Mouse (Mus musculus): ENCODE measurements around the gene Gtf3c5.

The Gtf3c5 gene

DNA sequence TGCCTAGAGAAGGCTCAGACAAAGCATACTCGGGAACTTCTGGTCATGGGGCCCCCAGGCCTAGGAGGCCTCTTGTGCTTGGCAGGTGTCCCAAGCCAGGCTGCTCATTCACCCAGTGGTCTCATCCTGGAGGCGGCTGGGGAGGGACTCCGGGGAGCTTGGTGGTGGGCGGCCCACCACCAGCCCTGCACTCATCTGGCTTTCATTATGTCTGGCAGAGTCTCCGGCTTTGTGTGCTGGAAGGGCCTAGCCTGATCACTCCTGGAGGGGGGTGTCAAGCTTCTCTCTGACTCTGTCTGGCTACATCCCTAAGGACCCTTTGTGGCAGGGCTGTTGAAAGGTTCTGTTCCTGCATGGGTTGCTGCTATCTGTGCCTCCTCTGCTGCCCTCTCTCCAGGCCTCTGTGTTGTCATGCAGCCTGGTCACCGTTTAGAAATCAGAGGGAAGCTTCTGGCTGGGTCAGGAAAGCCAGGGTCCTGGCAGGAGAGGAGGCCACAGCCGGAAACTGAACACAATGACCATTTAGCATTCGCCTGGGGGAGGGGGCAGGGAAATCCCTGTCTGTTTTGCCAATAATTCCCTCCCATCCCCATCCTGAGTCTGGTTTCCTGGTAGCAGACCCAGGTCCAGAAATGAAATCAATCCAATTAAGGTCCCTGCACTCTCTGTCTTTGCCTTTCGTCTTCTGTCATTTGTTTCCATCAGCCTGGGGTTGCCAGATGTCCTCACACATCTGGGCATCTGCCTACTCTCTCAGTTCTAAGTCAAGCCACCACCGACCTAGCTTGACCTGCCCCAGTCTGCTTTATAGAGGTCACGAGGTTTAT, 48.9 kb downstream of the Gtf3c5 start:
- no peak for DNase-seq (ENCODE audit: low read depth, low spot score)

DNA sequence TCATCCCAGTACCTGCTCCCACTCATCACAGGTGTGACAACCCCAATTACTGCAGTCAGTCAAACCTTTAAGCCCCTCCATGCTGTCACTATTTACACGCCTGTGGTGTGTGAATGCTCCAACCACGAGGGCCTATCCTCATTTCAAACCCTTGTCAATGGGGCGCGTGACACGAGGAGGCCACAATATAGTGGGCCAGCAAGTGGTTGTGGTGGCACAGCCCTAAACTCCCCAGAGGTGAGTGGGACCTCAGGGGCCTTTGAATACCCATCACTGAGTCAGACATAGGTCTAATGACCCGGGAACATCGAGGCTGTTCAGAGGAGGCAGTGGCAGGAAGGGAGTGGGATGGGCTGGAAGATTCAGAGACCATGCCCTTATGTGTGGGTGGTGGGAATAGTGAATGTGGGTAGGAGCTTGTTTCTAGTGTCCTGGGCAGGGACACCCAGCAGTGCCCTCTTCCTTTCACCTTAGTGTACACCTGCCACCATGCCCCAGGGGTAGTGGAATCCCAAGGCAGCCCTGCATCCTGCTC, 49.6 kb downstream of the Gtf3c5 start:
- no peak for DNase-seq (ENCODE audit: low read depth, low spot score)

DNA sequence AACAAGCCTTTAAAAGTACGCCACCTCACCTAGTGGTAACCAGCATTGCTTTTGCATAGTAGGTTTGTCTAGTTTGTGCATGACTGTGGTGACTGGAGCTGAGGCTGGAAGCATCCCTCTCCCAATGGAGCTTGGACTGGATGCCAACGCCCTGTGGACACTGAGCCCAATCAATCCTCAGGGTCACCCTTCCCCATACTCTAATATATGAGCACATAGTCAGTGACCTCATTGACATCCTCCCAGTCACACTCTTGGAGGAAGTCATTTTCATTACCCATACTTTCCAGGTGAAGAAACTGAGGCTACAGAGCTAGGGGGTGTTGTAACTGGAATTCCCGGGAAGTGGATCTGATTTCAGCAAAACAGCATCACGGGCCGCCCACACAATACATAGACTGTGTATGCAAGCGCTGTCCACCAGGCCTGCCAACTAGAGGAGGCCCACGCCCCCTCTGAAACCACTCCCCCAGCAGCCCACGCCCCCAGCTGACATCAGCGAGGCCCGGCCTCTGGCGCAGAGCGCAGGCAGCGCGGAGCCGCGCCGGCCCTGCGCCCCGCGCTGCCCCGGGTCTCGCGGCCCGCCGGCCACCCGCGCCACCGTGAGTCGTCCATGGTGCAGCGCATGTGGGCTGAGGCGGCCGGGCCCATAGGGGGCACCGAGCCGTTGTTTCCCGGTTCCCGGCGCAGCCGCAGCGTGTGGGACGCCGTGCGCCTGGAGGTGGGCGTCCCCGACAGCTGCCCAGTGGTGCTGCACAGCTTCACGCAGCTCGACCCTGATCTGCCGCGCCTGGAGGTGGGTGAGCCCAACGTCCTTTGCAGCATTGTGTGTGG, 50.4 kb downstream of the Gtf3c5 start:
- peak; percentile 93 for DNase-seq (ENCODE audit: low read depth, low spot score)

DNA sequence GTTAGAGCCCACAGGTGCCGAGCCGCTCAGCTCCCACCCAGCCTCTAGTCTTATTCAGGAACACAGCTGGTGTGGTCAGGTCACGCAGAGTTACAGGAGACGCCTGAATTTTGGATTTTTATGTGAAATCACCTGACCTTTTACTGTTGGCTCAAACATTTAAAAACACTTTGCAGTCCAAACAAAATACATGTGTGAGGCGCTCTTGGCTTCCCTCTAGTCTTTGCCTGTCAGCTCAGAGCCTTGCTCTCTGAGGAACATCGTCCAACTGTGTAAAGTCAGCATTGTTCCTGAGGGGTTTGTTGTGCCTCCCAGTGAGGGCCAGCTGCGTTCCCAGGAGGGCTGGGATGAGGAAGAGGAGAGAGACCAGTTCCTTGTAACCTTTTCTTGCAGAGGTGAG, 53.2 kb downstream of the Gtf3c5 start:
- DNase-seq (ENCODE audit: low read depth, low spot score) = no peak

DNA sequence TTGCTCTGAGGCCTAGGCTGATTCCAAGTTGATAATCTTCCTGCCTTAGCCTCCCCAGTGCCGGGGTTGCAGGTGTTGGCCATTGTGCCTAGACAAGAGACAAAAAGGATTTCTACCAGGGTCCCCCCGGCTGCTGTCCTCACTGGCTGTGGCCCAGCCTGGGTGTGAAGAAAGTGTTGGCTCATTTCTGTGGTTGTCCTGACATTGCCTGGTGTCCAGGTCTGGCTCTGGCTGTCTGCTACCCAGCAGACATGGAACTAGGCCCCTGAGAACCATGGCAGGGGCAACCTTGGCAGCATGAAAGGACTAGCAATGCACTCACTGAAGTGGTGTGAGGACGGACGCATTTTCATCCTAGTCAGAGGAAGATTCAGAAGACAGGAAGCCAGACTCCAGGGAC, 53.7 kb downstream of the Gtf3c5 start:
- DNase-seq (ENCODE audit: low read depth, low spot score) = no peak

DNA sequence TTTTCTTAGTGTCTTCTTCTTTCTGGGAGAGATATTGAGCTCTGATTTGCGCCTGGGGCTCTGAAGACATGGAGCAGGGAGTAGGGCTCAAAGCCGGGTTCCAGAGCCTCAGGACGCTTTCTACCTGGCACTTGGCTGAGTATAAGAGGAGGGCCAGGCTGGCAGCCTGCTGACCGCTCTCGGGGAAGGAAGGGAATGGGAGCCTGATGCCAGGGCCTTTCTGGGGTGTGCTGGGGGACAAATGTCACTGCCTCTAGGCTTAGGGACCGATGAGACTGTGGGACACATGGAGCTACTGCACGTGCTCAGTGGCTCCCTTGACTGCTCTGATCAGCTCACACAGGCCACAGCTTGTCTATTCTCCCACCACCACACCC, 55.2 kb downstream of the Gtf3c5 start:
- no peak for DNase-seq (ENCODE audit: low read depth, low spot score)

DNA sequence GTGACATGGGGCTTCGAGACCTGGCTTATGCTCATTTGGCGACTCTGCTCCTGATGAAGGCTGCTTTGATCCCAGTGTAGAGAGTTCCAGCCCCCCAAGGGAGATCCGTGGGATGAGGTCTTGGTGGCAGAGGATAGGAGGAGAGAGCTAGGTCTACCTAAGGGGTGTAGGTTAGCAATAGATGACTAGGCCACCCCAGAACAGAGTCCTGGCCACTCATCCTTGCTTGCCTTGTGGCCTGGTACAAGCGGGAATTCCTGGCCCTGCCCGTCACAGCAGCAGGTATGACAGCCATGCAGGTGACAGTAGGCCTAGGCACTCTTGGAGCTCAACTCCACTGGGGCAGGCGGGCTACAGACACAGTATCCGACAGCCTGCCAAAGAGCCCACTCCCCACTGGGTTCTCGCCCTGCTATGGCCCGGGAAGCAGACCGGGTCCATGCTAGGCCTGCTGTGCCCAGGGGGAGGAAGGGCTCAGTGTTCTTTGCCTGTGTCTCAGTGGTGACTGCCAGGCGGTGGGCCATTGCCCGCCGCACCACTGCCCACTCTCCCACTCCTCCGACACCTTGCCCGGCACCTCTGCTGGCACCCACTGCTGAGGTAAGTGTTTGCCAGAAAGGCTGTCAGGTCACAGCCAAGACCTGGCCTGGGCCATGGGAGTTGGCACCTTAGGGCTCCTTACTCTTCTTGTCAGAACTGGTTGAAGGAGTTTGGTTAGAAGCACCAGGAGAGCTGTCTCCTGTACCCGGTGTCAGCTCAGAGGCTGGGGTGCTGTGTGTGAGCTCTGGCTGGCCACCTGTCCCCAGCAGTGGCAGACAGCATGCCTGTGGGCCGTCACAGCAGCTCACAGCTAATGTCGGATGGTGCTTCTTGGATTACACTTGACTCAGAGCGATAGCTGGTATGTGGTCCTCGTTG, 55.9 kb downstream of the Gtf3c5 start:
- DNase-seq (ENCODE audit: low read depth, low spot score) = no peak

DNA sequence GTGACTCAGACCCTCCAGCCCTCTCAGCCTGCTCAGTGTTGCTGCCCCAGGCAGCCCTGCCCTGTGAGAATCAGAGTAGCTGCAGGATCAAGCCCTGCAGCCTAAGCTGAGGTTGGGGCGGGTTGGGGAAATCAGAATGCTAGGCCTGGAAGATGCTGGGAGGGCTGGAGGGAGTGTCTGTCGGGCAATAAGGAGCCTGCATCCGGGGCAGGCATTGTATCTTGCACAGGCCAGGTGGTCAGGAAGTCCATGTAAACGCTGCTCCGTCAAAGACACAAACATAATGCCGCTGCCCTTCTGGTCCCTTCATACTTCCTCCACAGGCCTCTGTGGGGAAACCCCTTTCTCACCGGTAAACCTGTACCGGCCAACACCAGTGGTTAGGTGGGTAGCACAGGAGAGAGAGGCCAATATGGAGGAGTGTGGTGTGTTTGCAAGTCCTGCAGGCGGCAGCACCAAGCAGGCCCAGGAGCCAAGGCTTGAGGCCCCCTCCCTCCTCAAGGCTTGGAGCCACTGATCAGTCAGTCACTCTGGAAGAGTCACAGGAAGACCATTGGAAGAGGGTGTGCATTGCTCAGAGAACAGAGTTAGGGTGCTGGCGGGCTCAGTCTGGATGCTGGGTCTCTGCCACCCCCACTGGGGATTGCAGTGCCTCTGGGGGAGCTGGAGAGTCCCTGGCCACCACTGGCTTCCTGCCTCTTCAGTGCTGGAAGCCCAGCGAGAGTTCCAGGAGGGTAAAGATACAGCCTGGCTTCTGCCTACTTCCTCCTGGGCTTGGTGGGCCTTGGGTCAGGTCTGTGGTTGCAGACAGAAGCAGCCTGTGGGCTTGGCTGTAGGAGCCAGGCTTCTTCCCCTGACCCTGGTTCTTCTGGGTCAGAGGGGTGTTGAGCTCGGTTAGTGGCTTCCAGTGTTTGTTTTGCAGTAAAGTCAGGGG, 57.3 kb downstream of the Gtf3c5 start:
- peak; percentile 73 for DNase-seq (ENCODE audit: low read depth, low spot score)

DNA sequence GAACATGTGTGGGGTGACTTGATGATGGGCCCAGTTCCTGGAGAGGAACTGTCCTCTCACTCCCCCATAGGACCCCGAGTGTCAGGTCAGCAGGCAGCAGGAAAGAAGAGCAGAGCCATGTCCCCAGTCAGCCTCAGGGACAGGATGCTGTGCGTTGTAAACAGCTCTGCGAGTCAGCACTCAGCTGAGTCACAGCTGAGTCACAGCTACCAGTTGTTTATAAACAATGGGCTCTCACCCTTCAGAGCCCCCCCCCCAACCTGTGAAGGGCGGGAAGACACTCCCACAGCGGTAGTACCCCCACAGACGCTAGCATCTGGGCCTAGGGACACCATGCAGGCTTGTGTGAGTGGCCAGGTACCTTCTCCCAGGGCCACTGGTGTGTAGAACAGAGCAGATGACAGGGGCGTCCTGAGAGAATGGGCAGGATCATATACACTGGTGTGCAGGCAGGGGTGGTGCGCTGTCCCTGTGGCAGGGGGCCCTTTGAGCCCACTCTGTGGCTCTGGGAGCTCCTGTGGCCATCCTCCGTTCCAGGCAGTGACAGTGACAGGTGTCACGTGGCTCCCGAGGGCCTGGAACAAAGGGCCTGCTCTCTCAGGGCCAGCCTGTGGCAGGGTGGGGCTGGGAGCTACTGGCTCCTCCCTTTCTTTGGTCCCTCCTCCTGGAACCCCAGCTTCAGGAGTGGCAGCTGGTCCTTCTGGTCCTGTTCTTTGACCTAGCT, 58.2 kb downstream of the Gtf3c5 start:
- peak; percentile 73 for DNase-seq (ENCODE audit: low read depth, low spot score)

DNA sequence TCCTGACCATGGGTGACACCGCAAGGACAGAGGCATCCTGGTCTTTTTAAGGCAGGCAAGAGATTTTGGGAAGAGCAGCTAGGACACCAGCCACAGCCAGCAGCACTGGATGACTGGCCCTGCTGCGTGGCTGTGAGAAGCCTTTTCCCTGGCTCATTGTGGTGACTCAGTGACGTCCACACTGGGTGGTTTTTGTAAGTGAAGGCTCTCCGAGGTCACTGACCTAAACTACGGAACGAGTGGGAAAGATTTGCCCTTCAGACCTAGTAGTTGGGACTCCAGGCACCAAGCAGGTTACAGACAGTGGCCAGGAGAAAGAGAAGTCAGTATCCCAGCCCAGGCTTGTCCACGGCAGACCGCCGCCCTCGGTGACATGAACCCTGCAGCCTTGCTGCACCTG, 59.1 kb downstream of the Gtf3c5 start:
- DNase-seq (ENCODE audit: low read depth, low spot score) = no peak

DNA sequence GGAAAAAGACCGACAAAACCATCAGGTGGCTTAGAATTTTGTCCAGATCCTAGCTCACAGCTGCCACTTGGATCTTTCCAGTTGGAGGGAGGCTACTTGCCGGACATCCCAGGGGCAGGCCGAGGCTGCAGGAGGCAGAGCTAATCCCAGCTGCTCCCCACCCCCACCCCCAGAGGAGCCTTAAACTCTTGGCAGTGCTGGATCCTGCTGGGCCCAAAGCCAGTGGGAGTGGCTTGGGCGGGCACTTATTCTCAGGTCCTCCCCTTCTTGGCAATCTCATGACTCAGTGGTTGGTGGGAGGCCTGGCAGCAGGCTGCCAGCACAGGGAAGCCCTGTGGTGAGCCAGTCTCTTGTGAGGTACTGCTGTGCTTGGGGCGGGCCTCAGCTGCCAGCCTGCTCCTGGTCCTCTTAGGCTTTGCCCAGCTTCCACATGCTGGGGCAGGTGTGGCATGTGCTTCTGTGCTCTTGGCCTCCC, 59.9 kb downstream of the Gtf3c5 start:
- peak; percentile 53 for DNase-seq (ENCODE audit: low read depth, low spot score)

DNA sequence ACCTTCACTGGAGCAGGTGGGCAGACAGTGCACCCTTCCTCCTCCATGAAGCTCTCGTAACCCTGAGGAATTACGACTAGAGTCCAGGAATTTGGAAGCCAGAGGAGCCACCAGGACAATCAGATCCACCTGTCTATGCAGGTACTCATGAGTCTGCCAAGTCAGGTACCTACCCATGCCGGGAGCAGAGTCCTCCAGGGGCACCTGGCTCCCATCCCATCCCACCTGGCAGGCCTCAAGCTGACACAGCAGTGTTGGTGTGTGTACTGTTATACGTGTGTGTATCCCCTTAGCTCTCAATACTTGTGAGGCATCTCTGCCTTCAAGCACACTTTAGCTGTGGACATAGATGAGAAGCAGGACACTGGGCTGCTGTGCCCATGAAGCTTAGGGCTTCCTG, 61.4 kb downstream of the Gtf3c5 start:
- no peak for DNase-seq (ENCODE audit: low read depth, low spot score)

DNA sequence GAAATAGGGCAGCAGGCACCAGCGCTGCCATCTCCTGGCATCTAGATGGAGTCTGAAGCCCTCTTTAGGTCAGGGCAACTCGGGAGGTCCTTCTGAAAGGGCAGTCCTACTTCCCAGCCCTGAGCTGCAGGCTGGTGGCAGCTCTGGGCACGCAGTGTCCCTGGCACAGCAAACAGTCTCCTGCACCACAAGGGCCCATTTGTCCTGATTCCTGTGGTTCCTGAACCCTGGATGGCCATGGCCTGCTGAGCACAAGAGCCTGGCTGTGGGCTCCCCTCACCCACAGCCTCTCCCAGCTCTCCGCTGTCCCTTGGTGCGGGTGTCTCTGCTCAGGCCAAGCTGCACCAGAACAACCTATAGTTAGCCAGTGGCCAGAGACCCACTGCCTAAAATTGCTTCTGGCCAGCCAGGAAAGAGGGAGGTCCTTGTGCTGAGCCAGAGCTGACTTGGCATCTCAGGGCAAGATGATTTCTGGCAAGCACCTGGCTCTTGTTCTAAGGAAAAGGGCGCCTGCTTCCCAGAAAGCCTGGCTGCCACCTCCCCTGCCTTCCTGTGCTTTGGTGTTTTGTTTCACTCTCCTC, 61.9 kb downstream of the Gtf3c5 start:
- DNase-seq (ENCODE audit: low read depth, low spot score) = no peak

DNA sequence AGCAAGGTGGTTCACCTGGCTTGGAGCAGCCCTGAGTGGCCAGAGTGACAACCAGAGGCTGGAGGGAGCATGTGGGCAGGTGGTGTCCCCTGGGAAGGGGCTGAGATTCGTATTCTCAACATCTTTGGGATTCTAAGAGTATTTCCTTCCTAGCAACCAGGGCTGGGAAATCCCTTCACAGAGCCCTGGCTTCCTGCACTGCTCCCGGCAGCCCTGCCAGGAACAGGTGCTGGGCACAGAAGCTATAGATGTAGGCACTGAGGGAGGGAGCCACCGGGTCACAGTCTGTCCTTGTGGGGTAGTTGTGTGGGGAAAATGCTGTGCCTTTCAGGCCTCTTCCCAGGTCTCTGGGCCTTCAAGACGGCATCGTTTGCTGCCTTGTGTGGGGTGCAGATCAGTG, 63.0 kb downstream of the Gtf3c5 start:
- no peak for DNase-seq (ENCODE audit: low read depth, low spot score)

DNA sequence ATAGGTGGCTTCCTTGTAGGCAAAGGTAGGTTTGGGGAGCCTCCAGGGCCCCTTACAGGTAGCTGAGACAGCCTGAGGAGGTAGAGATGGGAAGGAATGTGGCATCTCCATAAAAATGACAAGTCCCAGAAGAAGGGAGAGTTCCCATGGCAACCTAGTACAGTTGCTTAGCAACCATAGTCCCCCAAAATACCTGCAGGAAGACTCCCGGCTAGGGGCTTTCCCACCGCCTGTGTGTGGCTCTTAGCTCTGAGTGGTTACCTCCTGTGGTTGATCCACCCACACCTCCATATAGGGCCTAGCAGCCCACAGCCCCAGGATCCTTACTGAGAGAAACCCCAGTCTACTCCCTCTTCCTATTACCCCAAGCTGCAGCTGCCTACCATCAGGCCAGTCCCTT, 65.3 kb downstream of the Gtf3c5 start:
- peak; percentile 87 for DNase-seq (ENCODE audit: low read depth, low spot score)

DNA sequence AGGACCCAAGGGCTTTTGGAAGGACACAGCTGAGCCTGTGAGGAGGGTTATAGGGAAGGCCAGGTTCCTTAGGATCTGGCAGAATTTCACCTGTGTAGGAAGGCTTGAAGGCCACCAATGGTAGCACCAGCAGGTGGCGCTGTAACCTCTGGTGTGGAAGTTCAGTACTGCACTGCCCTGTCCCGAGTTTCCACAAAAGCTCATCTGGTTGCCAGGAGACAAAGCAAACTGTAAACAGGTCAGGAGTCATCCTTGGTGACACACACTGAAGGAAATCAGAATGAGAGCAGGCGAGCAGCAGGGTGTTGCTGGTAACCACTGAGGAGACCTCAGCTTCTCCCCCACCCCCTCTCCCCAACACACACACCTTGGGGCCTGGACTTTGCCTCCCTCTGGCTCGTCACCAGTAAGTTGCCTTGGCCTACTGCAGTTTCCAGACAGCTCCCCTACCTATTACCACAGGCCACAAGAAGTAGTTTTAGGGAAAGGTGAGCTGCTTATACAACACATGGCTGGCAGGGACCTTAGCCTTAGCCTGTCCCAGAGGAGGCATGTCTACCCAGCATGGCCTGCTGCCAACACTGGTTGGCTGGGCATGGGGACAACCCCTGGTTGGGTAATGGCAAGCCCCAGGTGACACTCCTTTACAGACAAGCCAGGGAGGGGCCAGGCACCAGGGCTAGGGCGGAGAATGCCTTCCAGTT, 66.2 kb downstream of the Gtf3c5 start:
- peak; percentile 94 for DNase-seq (ENCODE audit: low read depth, low spot score)
